Comparison of ENCODE assay signal across 8 mouse cellular contexts in genomic region chr2:58357068-58357413, GRCm38 (mm10). TPM values are rescaled to one million over a fixed set of nuclear protein-coding genes. Genes with fewer than 3 reads are reported as not detected.
DNase-seq lines count a peak whose midpoint lies in the region; ATAC-seq and TF ChIP-seq lines count a peak whose summit lies in the region.

No protein-coding gene starts in this region.

- peak overlapping the region; percentile 56 for H3K9ac ChIP-seq in heart, embryonic 15.5 days
- H3K9ac ChIP-seq in ES-E14 (ENCODE audit: insufficient read depth, low read depth, low read length, poor library complexity, severe bottlenecking) = peak overlapping the region; percentile 16; the same call in 1 of the 2 replicates
- peak overlapping the region; percentile 62 for H3K9ac ChIP-seq in hindbrain, embryonic 14.5 days

- H3K27me3 ChIP-seq in heart, embryonic 15.5 days = peaks cover 7% of the 10 kb centered on the region; the same call in 1 of the 2 replicates
- H3K27me3 ChIP-seq in hindbrain, embryonic 14.5 days (ENCODE audit: control insufficient read depth, insufficient read depth, low read length) = peaks cover 31% of the 10 kb centered on the region

- no peak for DNase-seq in heart, postnatal 36 days
- DNase-seq in ES-E14 (ENCODE audit: low read depth, low spot score) = no peak
- DNase-seq in cerebellum, postnatal 36 days = peak; percentile 8 to 32
- no peak for DNase-seq in hindbrain, embryonic 14.5 days (ENCODE audit: low spot score)
- peak; percentile 35 for DNase-seq in thymus, postnatal 4 days
- no peak for DNase-seq in gastrocnemius, postnatal 10 days

- H3K36me3 ChIP-seq in heart, embryonic 15.5 days = no peaks in the 10 kb centered on the region
- H3K36me3 ChIP-seq in ES-E14 (ENCODE audit: control insufficient read depth, insufficient read depth, low read length, poor library complexity, severe bottlenecking) = no peaks in the 10 kb centered on the region
- H3K36me3 ChIP-seq in hindbrain, embryonic 14.5 days (replicated peaks; ENCODE audit: control insufficient read depth, insufficient read depth) = no peaks in the 10 kb centered on the region

- H3K4me1 ChIP-seq in heart, embryonic 15.5 days (replicated peaks) = peaks cover 13% of the 10 kb centered on the region
- H3K4me1 ChIP-seq in ES-E14 (ENCODE audit: control insufficient read depth in 2 of 2, insufficient read depth in 2 of 2, low read length in 2 of 2, poor library complexity in 1 of 2) = peaks cover 0 to 3% of the 10 kb centered on the region in 2 experiments; a peak in 1 of 4 replicates
- peaks cover 13% of the 10 kb centered on the region for H3K4me1 ChIP-seq in hindbrain, embryonic 14.5 days (replicated peaks; ENCODE audit: control insufficient read depth, insufficient read depth, low read length)

- in situ Hi-C loops in ES-E14 (cut with MboI; ENCODE audit: low sequenced_read_pairs in 2 of 2, unreplicated experiment in 2 of 2) = no loop called here

- ATAC-seq in heart, embryonic 15.5 days (replicated peaks; ENCODE audit: insufficient number of reproducible peaks, insufficient read depth, low FRiP score, low read depth) = no peak
- ATAC-seq in hindbrain, embryonic 14.5 days (ENCODE audit: low FRiP score) = peak; percentile 61; the same call in 1 of the 2 replicates
- peak; percentile 40; the same call in 1 of the 2 replicates for ATAC-seq in megakaryocyte-erythroid progenitor cell, adult 5-6 weeks (replicated peaks; ENCODE audit: low FRiP score, low TSS enrichment, poor library complexity, severe bottlenecking)

- H3K4me3 ChIP-seq in heart, embryonic 15.5 days = peak overlapping the region; percentile 68
- peak overlapping the region; percentile 66 to 76 for H3K4me3 ChIP-seq in ES-E14 (ENCODE audit: insufficient read depth in 1 of 2, low read depth in 1 of 2, low read length in 2 of 2, poor library complexity in 1 of 2, severe bottlenecking in 1 of 2)
- peak overlapping the region; percentile 63 for H3K4me3 ChIP-seq in hindbrain, embryonic 14.5 days (replicated peaks; ENCODE audit: low read length)

- no peaks in the 10 kb centered on the region for H3K9me3 ChIP-seq in heart, embryonic 15.5 days (replicated peaks)
- no peaks in the 10 kb centered on the region for H3K9me3 ChIP-seq in ES-E14 (ENCODE audit: control insufficient read depth, insufficient read depth, low read depth, low read length)
- H3K9me3 ChIP-seq in hindbrain, embryonic 14.5 days (ENCODE audit: control insufficient read depth, low read length) = no peaks in the 10 kb centered on the region

- intact Hi-C loops in heart, postnatal 36 days (cut with DNase I) = no loop called here

- H3K27ac ChIP-seq in heart, embryonic 15.5 days = no peak overlapping the region
- no peak overlapping the region for H3K27ac ChIP-seq in ES-E14 (ENCODE audit: insufficient read depth, low read depth, low read length, poor library complexity, severe bottlenecking)
- no peak overlapping the region for H3K27ac ChIP-seq in hindbrain, embryonic 14.5 days

- peak overlapping the region; percentile 100 for H3K4me2 ChIP-seq in heart, embryonic 15.5 days
- H3K4me2 ChIP-seq in hindbrain, embryonic 14.5 days (replicated peaks) = peak overlapping the region; percentile 100

- WGBS in heart, embryonic 15.5 days = 2% methylated on average over 7 of the region's 7 CpGs
- 1% methylated on average over 7 of the region's 7 CpGs for WGBS in hindbrain, embryonic 14.5 days

TF ChIP-seq in ES-E14, 5 proteins besides CTCF, POLR2A, EP300 and RAD21:
- TF ChIP-seq CHD2 (IDR thresholded peaks at IDR 0.05; ENCODE audit: low read depth, low read length) = no peak
- no peak for TF ChIP-seq ZC3H11A (IDR thresholded peaks at IDR 0.05; ENCODE audit: borderline replicate concordance, low read depth, low read length)
- TF ChIP-seq ZNF384 (IDR thresholded peaks at IDR 0.05; ENCODE audit: low read depth, low read length) = no peak
- TF ChIP-seq MAFK (IDR thresholded peaks at IDR 0.05; ENCODE audit: insufficient read depth, low read depth, low read length) = no peak
- TF ChIP-seq HCFC1 (IDR thresholded peaks at IDR 0.05; ENCODE audit: borderline replicate concordance, insufficient read depth, low read length) = no peak
TF ChIP-seq in ES-E14: peak in this region for 0.

RNA-seq across cellular contexts. Expression of gene Acvr1c, which starts 0.7 kb away (rescaled TPM):
- 1.3 TPM in 2 replicates for polyA plus RNA-seq in heart, embryonic 15.5 days (2015; fragmentation: Nextera tagmentation; extraction: Ambion mirVana)
- under 1 TPM; 0.22 to 0.80 TPM for total RNA-seq in heart, postnatal 36 days (2021)
- total RNA-seq in ES-E14 (2012; rRNA removed) = not detected in 2 replicates
- polyA plus RNA-seq in hindbrain, embryonic 14.5 days (2014; fragmentation: Nextera tagmentation; extraction: Ambion mirVana) = 0.58 and 0.63 TPM in 2 replicates
- total RNA-seq in megakaryocyte-erythroid progenitor cell, adult 5-6 weeks (2014; fragmentation: Nextera tagmentation) = not detected in 2 replicates
- total RNA-seq in megakaryocyte-erythroid progenitor cell, adult 5-6 weeks (2017) = not detected in 2 replicates
- total RNA-seq in gastrocnemius, postnatal 10 days (2021) = under 1 TPM; 0.54 to 0.70 TPM

Comparison
In these comparisons a context has a peak if more than half of its experiments do, and no peak if none do; other contexts are left out.
1. DNase-seq: peak in cerebellum, postnatal 36 days (2 of 2) and thymus, postnatal 4 days (single experiment); none in heart, postnatal 36 days (0 of 2), ES-E14 (single experiment), hindbrain, embryonic 14.5 days (single experiment) and gastrocnemius, postnatal 10 days (single experiment).
2. Peak in every context shown above with its lines, with median percentiles within 50 percentile points of each other: H3K4me3 ChIP-seq and H3K9ac ChIP-seq.